Mouse (Mus musculus): Measurements from ENCODE around the gene Myh14.

Gene Myh14

DNA sequence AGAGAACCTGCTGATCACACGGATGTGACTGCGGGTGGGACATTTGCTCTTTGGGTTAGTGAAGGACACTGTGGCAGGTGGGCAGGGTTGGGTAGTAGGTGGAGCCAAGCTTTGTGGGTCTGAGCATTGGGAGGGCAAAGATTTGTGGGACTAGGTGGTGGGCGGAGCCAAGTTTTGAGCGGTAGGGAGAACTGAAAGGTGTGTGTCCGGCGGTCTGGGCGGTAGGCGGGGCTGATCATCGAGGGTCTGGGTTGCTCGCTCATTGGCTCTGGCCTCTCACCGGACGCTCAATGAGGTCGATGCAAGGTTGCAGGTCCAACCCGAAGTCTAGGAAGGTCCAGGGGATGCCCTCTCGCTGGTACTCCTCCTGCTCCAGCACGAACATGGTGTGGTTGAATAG is 32.0 kb downstream of the Myh14 start:
- no peak for ATAC-seq (ENCODE audit: insufficient number of reproducible peaks, low FRiP score, low TSS enrichment)

- ATAC-seq (ENCODE audit: insufficient number of reproducible peaks, low FRiP score, low TSS enrichment), result no peak
These were observed 34.0 kb downstream of the Myh14 start for GRCm38 (mm10) chr7:44636684-44637083.

GRCm38 (mm10) chr7:44633407-44633806 is 37.2 kb downstream of the Myh14 start:
- no peak for ATAC-seq (ENCODE audit: insufficient number of reproducible peaks, low FRiP score, low TSS enrichment)

DNA sequence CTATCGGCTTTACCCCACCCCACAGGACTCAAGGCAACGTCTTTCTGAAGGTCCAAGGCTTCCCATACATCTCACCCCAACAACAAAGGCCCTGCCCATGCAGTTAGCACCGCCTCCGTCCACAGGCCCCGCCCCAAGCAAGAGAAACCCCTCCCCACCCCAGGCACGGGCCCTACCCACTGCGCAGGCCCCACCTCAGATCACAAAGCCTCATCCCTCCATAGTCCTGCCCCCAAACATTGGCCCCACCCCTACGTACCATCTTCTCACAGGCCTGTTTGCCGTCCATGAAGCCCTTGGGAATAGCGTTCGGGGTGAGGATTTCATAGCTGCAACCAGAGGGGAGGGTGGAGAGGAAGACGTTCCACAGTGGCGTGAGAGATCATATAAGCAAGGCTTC is 38.0 kb downstream of the Myh14 start:
- ATAC-seq (ENCODE audit: insufficient number of reproducible peaks, low FRiP score, low TSS enrichment), result no peak

DNA sequence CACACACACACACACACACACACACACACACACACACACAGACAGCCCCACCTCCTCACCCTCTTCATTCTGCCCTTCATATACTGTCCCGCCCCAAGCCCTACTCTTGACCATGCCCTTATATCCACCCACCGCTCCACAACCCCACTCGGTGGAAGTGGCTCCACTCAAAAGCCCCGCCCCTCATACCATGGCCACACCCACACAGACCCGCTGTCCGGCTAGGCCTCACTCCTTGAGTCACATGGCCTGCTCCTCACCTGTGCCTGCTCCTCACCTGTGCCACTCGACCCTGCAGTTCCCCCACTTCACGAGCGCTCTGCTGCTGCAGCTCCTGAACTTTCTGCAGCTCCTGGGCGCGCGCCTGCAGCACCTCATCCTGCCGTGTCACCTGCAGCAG is 40.2 kb downstream of the Myh14 start:
- no peak for ATAC-seq (ENCODE audit: insufficient number of reproducible peaks, low FRiP score, low TSS enrichment)

DNA sequence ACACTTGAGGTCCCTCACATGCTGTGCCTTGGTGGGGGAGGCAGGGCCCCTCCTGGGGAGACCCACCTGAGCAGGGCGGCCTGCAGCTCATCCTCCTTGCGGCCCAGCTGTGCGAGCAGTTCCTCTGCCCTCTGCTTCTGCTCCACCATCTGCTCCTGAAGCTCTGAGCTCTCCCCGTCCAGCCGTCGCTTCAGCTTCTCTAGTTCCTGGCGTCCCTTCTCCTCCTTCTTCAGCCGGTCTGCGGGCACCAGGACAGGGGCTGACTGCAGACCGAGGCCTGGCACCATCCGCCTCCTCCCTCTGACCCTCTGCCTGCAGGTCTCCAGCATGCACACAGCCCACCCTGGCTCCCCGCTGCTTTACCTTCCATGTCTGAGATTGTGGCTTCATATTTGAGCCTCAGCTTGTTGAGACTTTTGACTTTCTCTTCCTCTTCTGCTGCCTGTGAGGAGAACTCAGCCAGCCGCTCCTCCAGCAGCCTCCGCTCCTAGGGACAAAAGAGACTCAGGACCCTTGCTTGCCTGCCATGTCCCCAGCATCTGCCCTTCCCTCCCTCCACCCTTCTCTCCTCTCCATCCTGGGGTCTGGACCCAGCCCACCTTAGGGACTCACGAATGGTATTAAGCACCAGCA is 42.1 kb downstream of the Myh14 start:
- no peak for ATAC-seq (ENCODE audit: insufficient number of reproducible peaks, low FRiP score, low TSS enrichment)

GRCm38 (mm10) chr7:44626966-44627365 is 43.7 kb downstream of the Myh14 start:
- no peak for ATAC-seq (ENCODE audit: insufficient number of reproducible peaks, low FRiP score, low TSS enrichment)

- ATAC-seq (ENCODE audit: insufficient number of reproducible peaks, low FRiP score, low TSS enrichment), result no peak
These were observed 44.6 kb downstream of the Myh14 start for GRCm38 (mm10) chr7:44626068-44626385.

DNA sequence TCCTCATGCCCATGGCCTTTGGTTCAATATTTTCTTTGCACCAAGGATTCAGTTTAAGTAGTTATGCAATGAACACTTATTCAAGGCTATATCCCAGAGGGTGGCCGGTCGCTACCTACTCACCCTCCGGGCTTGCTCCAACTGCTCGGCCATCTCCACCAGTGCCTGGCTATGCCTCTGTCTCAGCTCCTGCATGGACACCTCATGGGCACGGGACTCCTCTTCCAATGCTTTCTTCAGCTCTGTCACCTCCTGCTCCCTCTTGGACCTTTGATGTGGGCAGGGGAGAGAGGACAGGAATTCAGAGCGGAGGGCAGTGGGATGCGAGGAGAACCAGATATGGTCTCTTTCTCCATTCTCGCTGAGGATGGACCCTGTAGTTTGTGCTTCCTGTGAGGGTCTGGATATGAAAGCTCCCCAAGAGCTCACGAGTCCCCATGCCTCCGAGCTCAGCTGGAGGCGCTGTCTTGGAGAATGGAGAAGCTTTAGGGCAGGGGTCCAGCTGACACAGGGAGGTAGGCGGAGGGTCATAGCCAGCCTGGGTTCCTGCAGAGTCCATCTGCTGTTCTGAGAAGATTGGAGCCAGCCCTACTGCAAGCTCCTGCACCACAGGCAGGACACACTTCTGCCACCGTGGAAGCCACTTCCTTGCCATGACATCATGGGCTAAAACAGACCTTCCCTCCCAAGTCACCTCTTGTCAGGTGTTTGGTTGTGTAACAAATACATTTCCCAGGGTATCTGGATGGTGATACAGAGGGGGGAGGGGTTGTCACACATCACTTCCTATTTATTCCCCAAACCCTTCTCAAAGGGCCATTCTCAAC is 45.2 kb downstream of the Myh14 start:
- ATAC-seq (ENCODE audit: insufficient number of reproducible peaks, low FRiP score, low TSS enrichment), result peak; percentile 80

DNA sequence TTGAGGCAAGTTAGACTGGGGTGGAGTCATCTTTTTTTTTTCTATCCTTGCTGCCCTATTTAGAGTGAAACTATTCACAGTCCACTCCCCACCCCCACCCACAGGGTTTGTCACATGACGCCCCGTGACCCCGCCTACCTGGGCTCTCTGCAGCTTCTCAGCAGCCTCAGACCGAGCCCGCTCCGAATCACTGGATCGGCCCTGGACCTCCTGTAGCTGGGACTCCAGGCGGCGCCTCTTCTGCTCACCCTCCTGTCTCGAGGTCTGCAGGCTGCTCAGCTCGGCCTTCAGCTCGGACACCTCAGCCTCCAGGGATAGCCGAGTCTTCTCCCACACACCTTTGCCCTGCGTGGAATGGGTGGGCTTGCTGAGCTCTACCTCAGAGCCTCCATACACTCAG is 45.8 kb downstream of the Myh14 start:
- ATAC-seq (ENCODE audit: insufficient number of reproducible peaks, low FRiP score, low TSS enrichment), result peak; percentile 62; the same call in 1 of the 2 replicates

DNA sequence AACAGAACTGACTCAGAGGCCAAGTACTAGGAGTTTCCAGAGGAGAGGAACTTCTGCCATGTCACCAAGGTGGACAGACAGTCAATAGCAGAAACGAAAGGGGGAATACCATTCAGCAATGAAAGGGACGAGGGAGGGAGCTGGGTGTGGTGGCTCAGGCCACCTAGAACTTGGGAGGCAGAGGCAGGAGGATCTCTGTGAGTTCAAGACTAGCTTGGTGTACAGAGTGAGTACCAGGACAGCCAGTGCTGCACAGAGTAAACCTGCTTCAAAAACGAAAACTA is 46.2 kb downstream of the Myh14 start:
- no peak for ATAC-seq (ENCODE audit: insufficient number of reproducible peaks, low FRiP score, low TSS enrichment)

DNA sequence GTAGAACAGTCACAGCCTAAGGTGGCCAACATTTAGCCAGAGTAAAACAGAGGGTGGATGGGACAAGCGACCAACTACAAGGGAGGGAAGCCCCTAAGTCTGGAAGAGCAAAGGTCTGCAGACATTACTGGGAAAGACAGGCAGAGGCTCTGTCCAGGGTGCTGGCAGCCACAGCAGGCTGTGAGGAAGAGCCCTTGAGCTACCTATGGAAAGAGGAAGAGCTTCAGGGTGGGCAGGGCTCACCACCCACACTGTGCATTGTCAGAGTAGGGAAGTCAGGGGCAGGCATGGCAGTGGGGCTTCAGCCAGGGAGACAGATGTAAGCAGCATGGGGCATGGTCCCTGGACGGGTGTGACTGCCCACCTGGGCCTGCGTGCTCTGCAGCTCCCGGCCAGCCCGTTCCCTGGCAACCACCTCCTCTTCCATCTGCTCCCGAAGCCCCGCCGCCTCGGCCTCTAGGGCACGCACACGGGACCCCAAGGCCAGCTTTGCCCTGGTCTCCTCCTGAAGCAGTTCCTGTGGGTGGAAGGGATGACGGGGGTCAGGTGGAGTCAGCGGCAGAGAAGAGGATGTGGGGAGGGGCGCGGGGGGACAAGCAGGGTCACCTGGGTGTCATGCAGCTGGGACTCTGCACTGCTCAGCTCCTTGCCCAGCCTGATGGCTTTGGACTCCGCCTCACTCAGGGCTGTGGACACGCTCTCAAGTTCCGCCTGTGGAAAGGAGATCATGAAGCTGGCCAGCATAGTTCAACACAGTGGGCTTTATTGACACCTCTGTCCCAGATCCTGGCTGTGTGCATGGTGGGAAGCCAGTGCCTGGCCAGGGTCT is 46.7 kb downstream of the Myh14 start:
- ATAC-seq (ENCODE audit: insufficient number of reproducible peaks, low FRiP score, low TSS enrichment), result peak; percentile 38; the same call in 1 of the 2 replicates

DNA sequence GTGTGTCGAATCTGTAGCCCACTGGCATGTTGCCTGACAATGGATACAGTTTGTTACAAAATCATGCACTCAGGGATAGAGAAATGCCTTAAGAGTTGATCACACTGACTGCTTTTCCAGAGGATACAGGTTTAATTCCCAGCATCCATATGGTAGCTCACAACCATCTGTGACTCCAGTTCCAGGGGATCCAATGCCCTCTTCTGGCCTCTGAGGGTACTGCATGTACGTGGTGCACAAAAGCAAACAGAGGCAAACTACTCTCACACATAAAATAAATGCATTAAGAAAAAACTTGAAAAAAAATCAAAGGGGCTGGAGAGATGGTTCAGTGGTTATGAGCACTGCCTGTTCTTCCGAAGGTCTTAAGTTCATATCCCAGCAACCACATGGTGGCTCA is 53.6 kb downstream of the Myh14 start:
- ATAC-seq (ENCODE audit: insufficient number of reproducible peaks, low FRiP score, low TSS enrichment), result no peak

- 0 out of 2 replicates have a peak, but pooled peaks have one; percentile 37 for ATAC-seq (ENCODE audit: insufficient number of reproducible peaks, low FRiP score, low TSS enrichment)
These were observed 54.7 kb downstream of the Myh14 start for GRCm38 (mm10) chr7:44615987-44616386.

DNA sequence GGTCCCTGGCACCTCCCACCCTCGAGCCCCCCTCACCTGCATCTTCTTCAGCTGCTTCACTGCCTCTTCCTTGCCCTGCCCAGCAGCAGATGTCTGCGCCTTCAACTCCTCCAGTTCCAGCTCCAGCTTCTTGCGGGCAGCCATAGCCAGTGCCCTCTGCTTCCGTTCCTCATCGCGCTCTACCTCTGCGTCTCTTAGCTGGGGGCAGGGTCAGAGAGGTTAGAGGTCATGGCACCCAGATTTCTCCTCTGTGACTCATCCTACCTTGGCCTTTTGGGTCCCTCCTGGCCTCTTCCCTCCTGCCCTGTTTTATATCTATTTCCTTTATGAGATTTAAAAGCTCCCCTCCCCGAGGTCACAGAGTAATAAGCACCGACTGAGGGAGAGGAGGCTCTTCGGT is 55.3 kb downstream of the Myh14 start:
- ATAC-seq (ENCODE audit: insufficient number of reproducible peaks, low FRiP score, low TSS enrichment), result no peak

DNA sequence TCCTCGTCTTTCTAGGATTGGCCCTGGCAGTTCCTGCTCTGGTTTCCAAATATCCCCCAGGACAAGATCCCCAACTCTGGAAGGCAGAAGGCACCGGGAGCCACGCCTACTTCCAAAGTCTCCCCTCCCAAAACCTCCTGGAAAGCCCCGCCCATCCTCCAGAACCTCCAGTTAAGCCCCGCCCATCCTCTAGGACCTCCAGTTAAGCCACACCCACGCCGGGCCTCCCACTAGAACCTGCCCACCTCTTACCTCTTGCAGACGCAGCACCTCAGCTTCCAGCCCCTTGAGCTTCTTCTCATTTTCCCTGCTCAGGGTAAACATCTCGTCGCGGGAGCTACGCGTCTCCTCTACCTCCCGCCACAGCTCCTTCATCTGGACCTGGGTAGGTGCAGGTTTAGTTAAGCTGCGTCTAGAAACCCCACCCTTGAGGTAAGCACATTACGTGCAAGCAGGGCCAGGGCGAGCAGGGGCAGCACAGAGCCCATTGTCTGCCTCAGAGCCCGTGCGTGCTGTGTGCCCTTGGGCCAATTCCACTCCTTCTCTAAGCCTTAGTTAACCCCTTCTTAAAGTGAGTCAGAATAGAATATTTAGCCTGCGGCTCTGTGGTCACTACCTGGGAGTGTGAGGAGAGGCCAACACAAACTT is 56.5 kb downstream of the Myh14 start:
- no peak for ATAC-seq (ENCODE audit: insufficient number of reproducible peaks, low FRiP score, low TSS enrichment)

DNA sequence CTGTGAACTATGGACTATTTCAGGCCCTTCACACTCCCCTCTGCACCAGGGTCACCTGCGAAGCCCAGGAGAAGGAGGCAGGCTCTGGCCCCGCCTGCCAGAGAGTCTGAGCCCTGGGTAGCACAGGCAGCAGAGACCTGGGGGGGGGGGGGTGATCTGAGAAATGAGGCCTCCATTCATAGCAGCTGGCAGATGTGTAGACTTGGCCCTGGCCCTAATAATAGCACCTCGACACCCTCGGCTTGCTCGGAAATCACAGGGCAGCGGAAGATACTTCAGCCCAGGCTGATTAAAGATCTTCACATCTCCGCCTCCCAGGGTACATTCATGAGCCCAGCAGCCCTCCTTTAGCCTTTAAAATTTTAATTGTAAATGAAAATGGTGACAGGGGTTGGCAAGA is 58.5 kb downstream of the Myh14 start:
- no peak for ATAC-seq (ENCODE audit: insufficient number of reproducible peaks, low FRiP score, low TSS enrichment)

DNA sequence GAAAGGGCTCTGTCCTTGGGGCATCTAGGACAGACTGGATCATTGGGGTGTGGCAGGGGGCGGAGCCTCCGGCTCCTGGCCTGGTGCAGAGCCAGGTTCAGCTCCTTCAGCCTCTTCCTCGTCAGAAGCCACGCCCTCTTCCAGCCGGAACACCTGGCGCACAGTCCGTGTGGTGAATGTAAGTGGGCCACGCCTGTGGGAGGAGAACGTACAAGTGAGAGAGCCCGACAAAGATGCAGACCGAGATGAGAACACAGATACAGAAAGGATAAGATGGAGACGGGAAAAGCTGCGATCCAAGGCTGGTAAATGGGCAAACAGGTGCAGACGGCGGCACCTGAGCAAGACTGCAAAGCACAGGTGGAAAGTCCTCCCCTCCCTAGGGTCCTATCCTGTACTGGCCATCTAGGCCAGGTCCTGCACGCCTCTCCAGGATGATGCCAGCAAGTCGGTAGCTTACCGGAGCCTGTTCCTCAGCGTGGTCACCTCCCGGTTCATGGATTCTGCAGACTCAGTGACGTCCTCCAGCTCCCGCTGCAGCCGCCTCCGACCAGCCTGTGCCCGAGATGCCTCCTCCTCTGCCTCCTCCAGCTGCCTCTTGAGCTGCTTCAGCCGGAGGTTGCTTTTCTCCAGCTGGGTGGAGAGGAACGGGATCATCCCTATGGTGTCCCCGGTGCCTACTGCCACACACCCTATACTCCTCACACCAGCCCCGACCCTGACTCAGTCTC is 64.3 kb downstream of the Myh14 start:
- no peak for ATAC-seq (ENCODE audit: insufficient number of reproducible peaks, low FRiP score, low TSS enrichment)

GRCm38 (mm10) chr7:44605436-44605835 is 65.2 kb downstream of the Myh14 start:
- ATAC-seq (ENCODE audit: insufficient number of reproducible peaks, low FRiP score, low TSS enrichment), result no peak

- ATAC-seq (ENCODE audit: insufficient number of reproducible peaks, low FRiP score, low TSS enrichment), result no peak
These were observed 66.0 kb downstream of the Myh14 start for GRCm38 (mm10) chr7:44604619-44605018.
